8 mouse cellular contexts compared by ENCODE assay signal in genomic region chr10:71302490-71302889, GRCm38 (mm10). TPM values are rescaled to one million over a fixed set of nuclear protein-coding genes. Genes with fewer than 3 reads are reported as not detected.
DNase-seq lines count a peak whose midpoint lies in the region; ATAC-seq and TF ChIP-seq lines count a peak whose summit lies in the region.

No protein-coding gene starts in this region.

- peak; percentile 44 for TF ChIP-seq CTCF in forebrain, postnatal 0 days (IDR thresholded peaks at IDR 0.05; ENCODE audit: low read depth)

- H3K9ac ChIP-seq in forebrain, postnatal 0 days = no peak overlapping the region
- H3K9ac ChIP-seq in forebrain, embryonic 12.5 days = no peak overlapping the region
- no peak overlapping the region for H3K9ac ChIP-seq in neural tube, embryonic 11.5 days (ENCODE audit: low read length)
- H3K9ac ChIP-seq in liver, embryonic 11.5 days (ENCODE audit: low read depth, low read length) = no peak overlapping the region

- no peak for DNase-seq in forebrain, postnatal 0 days
- DNase-seq in neural tube, embryonic 11.5 days (ENCODE audit: low spot score) = peak; percentile 30
- DNase-seq in neural tube, embryonic 10.5 days (ENCODE audit: extremely low spot score, low spot score) = no peak
- peak; percentile 28 for DNase-seq in liver, embryonic 11.5 days (ENCODE audit: low spot score)
- peak; percentile 66 for DNase-seq in thymus, postnatal 4 days
- no peak for DNase-seq in left cerebral cortex, postnatal 36 days (ENCODE audit: low spot score in 2 of 2)
- DNase-seq in urinary bladder, postnatal 36 days (ENCODE audit: low spot score in 2 of 2) = no peak

- intact Hi-C loops in left cerebral cortex, postnatal 36 days (cut with DNase I) = loop anchor here (5.0 kb wide), 1 partner anchor 65 kb away; the partner anchor contains the start of gene Tfam

- no peak overlapping the region for H3K27ac ChIP-seq in forebrain, postnatal 0 days (ENCODE audit: low read depth, low read length)
- H3K27ac ChIP-seq in forebrain, embryonic 12.5 days = no peak overlapping the region
- no peak overlapping the region for H3K27ac ChIP-seq in neural tube, embryonic 11.5 days (ENCODE audit: low read depth, low read length)
- no peak overlapping the region for H3K27ac ChIP-seq in liver, embryonic 11.5 days (ENCODE audit: low read depth, low read length)

- H3K4me1 ChIP-seq in forebrain, postnatal 0 days (ENCODE audit: insufficient read depth) = no peaks in the 10 kb centered on the region
- H3K4me1 ChIP-seq in forebrain, embryonic 12.5 days = no peaks in the 10 kb centered on the region
- H3K4me1 ChIP-seq in neural tube, embryonic 11.5 days (ENCODE audit: control insufficient read depth, insufficient read depth, low read length) = no peaks in the 10 kb centered on the region
- no peaks in the 10 kb centered on the region for H3K4me1 ChIP-seq in liver, embryonic 11.5 days (replicated peaks; ENCODE audit: control insufficient read depth, insufficient read depth, low read length)

- WGBS in forebrain, postnatal 0 days = 24% methylated on average over 5 of the region's 5 CpGs
- WGBS in forebrain, embryonic 12.5 days = 25% methylated on average over 5 of the region's 5 CpGs
- 27% methylated on average over 5 of the region's 5 CpGs for WGBS in neural tube, embryonic 11.5 days
- 36% methylated on average over 5 of the region's 5 CpGs for WGBS in liver, embryonic 11.5 days

- no peaks in the 10 kb centered on the region for H3K9me3 ChIP-seq in forebrain, postnatal 0 days (ENCODE audit: low read length)
- no peaks in the 10 kb centered on the region for H3K9me3 ChIP-seq in forebrain, embryonic 12.5 days
- no peaks in the 10 kb centered on the region for H3K9me3 ChIP-seq in neural tube, embryonic 11.5 days (ENCODE audit: control insufficient read depth, low read length)
- no peaks in the 10 kb centered on the region for H3K9me3 ChIP-seq in liver, embryonic 11.5 days (ENCODE audit: control insufficient read depth, low read length)

- no peak overlapping the region for H3K4me2 ChIP-seq in forebrain, postnatal 0 days (ENCODE audit: low read depth)
- no peak overlapping the region for H3K4me2 ChIP-seq in forebrain, embryonic 12.5 days
- H3K4me2 ChIP-seq in neural tube, embryonic 11.5 days (ENCODE audit: low read depth) = no peak overlapping the region
- H3K4me2 ChIP-seq in liver, embryonic 11.5 days = no peak overlapping the region

- no peak overlapping the region for H3K4me3 ChIP-seq in forebrain, postnatal 0 days (ENCODE audit: low read depth, low read length)
- H3K4me3 ChIP-seq in forebrain, embryonic 12.5 days (replicated peaks) = no peak overlapping the region
- H3K4me3 ChIP-seq in neural tube, embryonic 11.5 days (ENCODE audit: low read depth, low read length) = no peak overlapping the region
- H3K4me3 ChIP-seq in liver, embryonic 11.5 days (ENCODE audit: low read depth, low read length) = no peak overlapping the region

- no peaks in the 10 kb centered on the region for H3K27me3 ChIP-seq in forebrain, postnatal 0 days (ENCODE audit: insufficient read depth, low read length)
- 0 out of 2 replicates have a peak, but pooled peaks cover 3% of the 10 kb centered on the region for H3K27me3 ChIP-seq in forebrain, embryonic 12.5 days
- H3K27me3 ChIP-seq in neural tube, embryonic 11.5 days (ENCODE audit: control insufficient read depth, insufficient read depth, low read length) = no peaks in the 10 kb centered on the region
- no peaks in the 10 kb centered on the region for H3K27me3 ChIP-seq in liver, embryonic 11.5 days (replicated peaks; ENCODE audit: control insufficient read depth, insufficient read depth, low read length)

- no peaks in the 10 kb centered on the region for H3K36me3 ChIP-seq in forebrain, postnatal 0 days (ENCODE audit: insufficient read depth)
- H3K36me3 ChIP-seq in forebrain, embryonic 12.5 days (replicated peaks) = no peaks in the 10 kb centered on the region
- no peaks in the 10 kb centered on the region for H3K36me3 ChIP-seq in neural tube, embryonic 11.5 days (ENCODE audit: control insufficient read depth, insufficient read depth, low read length)
- no peaks in the 10 kb centered on the region for H3K36me3 ChIP-seq in liver, embryonic 11.5 days (ENCODE audit: control insufficient read depth, insufficient read depth, low read length)

- no peak for ATAC-seq in forebrain, postnatal 0 days
- ATAC-seq in forebrain, embryonic 12.5 days (ENCODE audit: low FRiP score) = no peak
- no peak for ATAC-seq in neural tube, embryonic 11.5 days (ENCODE audit: insufficient read depth, low FRiP score, low TSS enrichment)
- ATAC-seq in liver, embryonic 11.5 days (replicated peaks; ENCODE audit: low FRiP score) = no peak

RNA-seq across cellular contexts. Expression of gene Ube2d1, which starts 17.4 kb away (rescaled TPM):
- 80.7 and 82.6 TPM in 2 replicates for total RNA-seq in forebrain, postnatal 0 days (2014; rRNA removed)
- 227 and 232 TPM in 2 replicates for polyA plus RNA-seq in forebrain, postnatal 0 days (2015; fragmentation: Nextera tagmentation; extraction: Ambion mirVana)
- 136 and 153 TPM in 2 replicates for polyA plus RNA-seq in forebrain, embryonic 12.5 days (2016; fragmentation: Nextera tagmentation; extraction: Ambion mirVana)
- polyA plus RNA-seq in neural tube, embryonic 11.5 days (2014; fragmentation: Nextera tagmentation; extraction: Ambion mirVana) = 195 and 199 TPM in 2 replicates
- polyA plus RNA-seq in liver, embryonic 11.5 days (2014; fragmentation: Nextera tagmentation; extraction: Ambion mirVana) = 34.7 and 41.6 TPM in 2 replicates
- 10 to 100 TPM; 49.9 to 51.8 TPM for total RNA-seq in left cerebral cortex, postnatal 36 days (2021)

RNA-seq across cellular contexts. Expression of gene Cisd1, which starts 42.3 kb away (rescaled TPM):
- 128 and 160 TPM in 2 replicates for total RNA-seq in forebrain, postnatal 0 days (2014; rRNA removed)
- polyA plus RNA-seq in forebrain, postnatal 0 days (2015; fragmentation: Nextera tagmentation; extraction: Ambion mirVana) = 346 and 354 TPM in 2 replicates
- 160 and 169 TPM in 2 replicates for polyA plus RNA-seq in forebrain, embryonic 12.5 days (2016; fragmentation: Nextera tagmentation; extraction: Ambion mirVana)
- polyA plus RNA-seq in neural tube, embryonic 11.5 days (2014; fragmentation: Nextera tagmentation; extraction: Ambion mirVana) = 137 TPM in 2 replicates
- polyA plus RNA-seq in liver, embryonic 11.5 days (2014; fragmentation: Nextera tagmentation; extraction: Ambion mirVana) = 129 TPM in 2 replicates
- 100 to 1,000 TPM; 120 to 139 TPM for total RNA-seq in left cerebral cortex, postnatal 36 days (2021)

RNA-seq across cellular contexts. Expression of gene Ipmk, which starts 45.1 kb away (rescaled TPM):
- 19.3 and 26.1 TPM in 2 replicates for total RNA-seq in forebrain, postnatal 0 days (2014; rRNA removed)
- polyA plus RNA-seq in forebrain, postnatal 0 days (2015; fragmentation: Nextera tagmentation; extraction: Ambion mirVana) = 10.9 and 12.5 TPM in 2 replicates
- 24.8 and 25.9 TPM in 2 replicates for polyA plus RNA-seq in forebrain, embryonic 12.5 days (2016; fragmentation: Nextera tagmentation; extraction: Ambion mirVana)
- polyA plus RNA-seq in neural tube, embryonic 11.5 days (2014; fragmentation: Nextera tagmentation; extraction: Ambion mirVana) = 23.6 TPM in 2 replicates
- polyA plus RNA-seq in liver, embryonic 11.5 days (2014; fragmentation: Nextera tagmentation; extraction: Ambion mirVana) = 18.2 and 21.0 TPM in 2 replicates
- 10 to 100 TPM; 29.7 to 30.3 TPM for total RNA-seq in left cerebral cortex, postnatal 36 days (2021)

Comparison
In these comparisons a context has a peak if more than half of its experiments do, and no peak if none do; other contexts are left out.
1. DNase-seq: peak in neural tube, embryonic 11.5 days (single experiment), liver, embryonic 11.5 days (single experiment) and thymus, postnatal 4 days (single experiment); none in forebrain, postnatal 0 days (single experiment), neural tube, embryonic 10.5 days (single experiment), left cerebral cortex, postnatal 36 days (0 of 2) and urinary bladder, postnatal 36 days (0 of 2).